Mouse (Mus musculus) thymus, adult 2 months (tissue): ENCODE measurements at regions not wholly inside any gene's neighbourhood (a gene's known extent, or its start where the extent isn't known, plus 50 kb on each side); places are given as distances from the start of the nearest gene placed in this dataset.

Experiments
- DNase-seq: peaks from one replicate; pipeline ENCODE4 v3.0.0; 2021
- H3K27ac ChIP-seq: fragments of 200-500 bp; 2 replicates; pipeline ENCODE4 v1.5.1; 2012; ENCODE audit warnings: low read length, control low read depth; ENCODE audit not compliant: control insufficient read depth, insufficient read depth
- H3K27me3 ChIP-seq: fragments of 200-500 bp; 2 replicates; pipeline ENCODE4 v1.6.1; 2012; ENCODE audit warnings: mild to moderate bottlenecking, low read length, moderate library complexity, mixed read lengths; ENCODE audit not compliant: control insufficient read depth, insufficient read depth
- H3K36me3 ChIP-seq: fragments of 200-500 bp; 2 replicates; pipeline ENCODE4 v1.6.1; 2012; ENCODE audit warnings: mild to moderate bottlenecking, low read length, moderate library complexity; ENCODE audit not compliant: control insufficient read depth, insufficient read depth
- H3K4me1 ChIP-seq: fragments of 200-500 bp; replicated peaks from 2 replicates; pipeline ENCODE4 v1.6.1; 2012; ENCODE audit warnings: low read length; ENCODE audit not compliant: control insufficient read depth, insufficient read depth
- H3K4me3 ChIP-seq: fragments of 200-500 bp; 2 replicates; pipeline ENCODE4 v1.5.1; 2012; ENCODE audit warnings: mild to moderate bottlenecking, low read length, control low read depth, moderate library complexity; ENCODE audit not compliant: control insufficient read depth, insufficient read depth
- CTCF ChIP-seq: fragments of 200-500 bp; IDR thresholded peaks from 2 replicates; pipeline ENCODE4 v1.5.1; 2012; ENCODE audit warnings: mild to moderate bottlenecking, control low read depth, low read length, moderate library complexity, borderline replicate concordance; ENCODE audit not compliant: control insufficient read depth, poor library complexity, insufficient read depth; ENCODE audit errors: extremely low read depth
- POLR2A ChIP-seq: fragments of 200-500 bp; IDR thresholded peaks from 2 replicates; pipeline ENCODE4 v1.6.1; 2012; ENCODE audit warnings: mild to moderate bottlenecking, low read length, control low read depth, moderate library complexity; ENCODE audit not compliant: control insufficient read depth, poor library complexity, insufficient read depth; ENCODE audit errors: extremely low read depth
- WGBS: fragments of 180-500 bp; shearing (Covaris S2); methylation state at CpG from one replicate; pipeline ENCODE4 v1.1.7; 2018; 5-methylcytosine and 5-hydroxymethylcytosine counted together

DNA sequence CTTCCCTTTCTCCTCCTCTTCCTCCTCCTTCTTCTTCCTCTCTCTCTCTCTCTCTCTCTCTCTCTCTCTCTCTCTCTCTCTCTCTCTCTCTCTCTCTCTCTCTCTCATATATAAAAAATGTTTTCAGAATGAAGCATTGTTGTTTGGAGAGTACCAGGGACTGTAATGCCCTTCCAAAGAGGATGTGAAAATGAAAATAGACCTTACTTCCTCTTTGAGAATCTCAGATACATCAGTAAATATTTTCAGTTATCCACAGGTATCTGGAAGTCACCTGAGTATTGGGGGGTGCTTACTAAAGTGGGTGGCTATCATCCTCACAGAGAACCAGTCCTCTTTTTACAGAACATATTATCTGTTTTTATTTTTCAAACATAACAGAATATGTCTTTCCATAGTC is 632.6 kb upstream of the Gm10131 start:
- no peak for DNase-seq

DNA sequence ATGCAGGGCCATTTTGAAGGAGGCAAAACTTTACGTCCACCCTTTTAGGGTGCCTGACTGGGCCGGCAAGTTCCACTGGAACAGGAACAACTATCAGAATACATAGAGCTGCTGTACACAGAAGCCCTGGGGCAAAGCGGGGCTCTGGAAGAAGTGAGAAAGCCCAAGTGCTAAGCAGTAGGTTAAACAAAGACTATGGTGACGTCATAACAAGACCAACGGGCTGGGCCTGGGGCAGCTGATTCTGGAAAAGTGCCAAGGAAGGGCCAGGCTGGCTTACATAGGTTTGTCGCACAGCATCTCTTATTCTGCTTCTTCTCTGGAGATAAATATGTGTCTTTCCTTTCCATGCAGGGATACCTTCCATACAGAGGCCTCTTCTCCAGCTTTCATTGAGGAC is 631.6 kb upstream of the Gm10131 start:
- no peak overlapping the region for H3K27ac ChIP-seq
- H3K4me3 ChIP-seq = no peak overlapping the region
- WGBS = 96% methylated on average over 6 of the region's 6 CpGs
- H3K36me3 ChIP-seq = no peaks in the 10 kb centered on the region
- H3K27me3 ChIP-seq = no peaks in the 10 kb centered on the region
- H3K4me1 ChIP-seq = peaks cover 13% of the 10 kb centered on the region
- no peak for TF ChIP-seq POLR2A
- no peak for DNase-seq

More for the DNA sequence above, 632.6 kb upstream of the Gm10131 start:
- TF ChIP-seq POLR2A = no peak
- no peak for TF ChIP-seq CTCF
- Histone ChIP-seq H3K4me1 (peaks cover 13% of the 10 kb centered on the region), H3K27ac (no peak overlapping the region), H3K27me3 (no peaks in the 10 kb centered on the region), H3K36me3 (no peaks in the 10 kb centered on the region), H3K4me3 (no peak overlapping the region)

DNA sequence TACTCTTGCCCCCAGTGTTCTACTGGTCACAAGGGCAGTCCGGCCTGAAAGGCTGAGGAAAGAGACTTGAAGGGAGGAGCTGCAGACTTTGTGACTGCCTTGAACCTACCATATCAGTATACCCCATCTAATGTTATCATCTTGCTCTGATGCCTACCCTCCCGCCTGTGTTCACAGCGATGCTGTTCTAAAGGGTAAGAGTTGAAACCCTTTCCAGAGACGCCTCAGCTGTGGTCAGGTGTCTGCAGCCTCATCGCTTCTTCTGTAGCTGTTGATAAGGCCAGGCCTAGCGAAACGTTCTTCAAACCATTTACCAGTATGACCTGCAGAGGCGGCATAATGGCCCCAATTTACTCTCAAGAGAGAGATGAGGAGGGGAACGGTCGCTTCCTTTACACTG is 629.3 kb upstream of the Gm10131 start:
- Histone ChIP-seq H3K27me3 (no peaks in the 10 kb centered on the region), H3K36me3 (no peaks in the 10 kb centered on the region), H3K27ac (no peak overlapping the region), H3K4me3 (no peak overlapping the region), H3K4me1 (peaks cover 13% of the 10 kb centered on the region)
- 68% methylated on average over 10 of the region's 10 CpGs for whole genome bisulfite sequencing
- TF ChIP-seq POLR2A (no peak), CTCF (no peak)
- no peak for DNase-seq

DNA sequence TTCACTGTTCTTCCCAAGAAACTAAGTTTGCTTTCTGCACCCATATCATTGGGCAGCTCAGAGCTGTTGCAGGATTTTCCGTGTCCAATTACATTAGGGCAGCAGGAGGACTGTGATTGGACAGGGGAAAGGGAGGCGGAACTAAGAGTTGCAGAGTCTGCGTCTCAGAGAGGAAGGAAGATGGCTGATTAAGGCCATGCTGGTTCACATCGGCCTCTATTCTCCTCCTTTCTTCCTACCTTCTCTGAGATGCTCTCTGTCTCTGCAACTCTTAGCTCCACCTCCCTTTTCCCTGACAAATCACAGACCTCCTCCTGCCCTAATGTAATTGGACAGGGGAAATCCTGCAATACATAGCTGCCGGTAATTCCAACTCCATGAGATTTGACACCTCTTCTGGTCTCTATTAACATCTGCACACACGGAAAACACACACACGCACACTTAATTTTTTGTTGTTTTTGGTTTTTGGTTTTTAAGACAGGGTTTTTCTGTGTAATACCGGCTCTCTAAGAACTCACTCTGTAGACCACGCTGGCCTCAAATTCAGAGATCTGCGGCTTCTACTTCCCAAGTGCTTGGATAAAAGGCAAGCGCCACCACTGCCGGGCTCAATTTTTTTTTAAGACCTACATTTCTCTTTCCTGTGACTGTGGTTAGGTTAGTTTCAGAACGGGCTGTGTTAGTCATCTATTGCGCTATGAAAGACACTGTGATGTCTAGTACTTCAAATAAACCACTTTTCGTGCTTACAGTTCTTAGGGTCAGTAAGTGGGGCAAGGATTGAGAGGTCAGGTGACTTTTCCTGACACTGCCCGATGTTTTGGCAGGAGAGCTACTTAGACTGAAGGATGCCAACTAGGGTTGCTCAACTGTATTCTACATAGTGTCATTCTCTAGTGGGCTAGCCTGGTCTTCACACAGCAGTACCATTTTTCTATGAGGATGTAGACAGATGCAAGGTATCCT is 628.6 kb upstream of the Gm10131 start:
- TF ChIP-seq POLR2A = no peak
- no peak for TF ChIP-seq CTCF
- DNase-seq = peak; percentile 19
- WGBS = 20% methylated on average over 16 of the region's 16 CpGs

DNA sequence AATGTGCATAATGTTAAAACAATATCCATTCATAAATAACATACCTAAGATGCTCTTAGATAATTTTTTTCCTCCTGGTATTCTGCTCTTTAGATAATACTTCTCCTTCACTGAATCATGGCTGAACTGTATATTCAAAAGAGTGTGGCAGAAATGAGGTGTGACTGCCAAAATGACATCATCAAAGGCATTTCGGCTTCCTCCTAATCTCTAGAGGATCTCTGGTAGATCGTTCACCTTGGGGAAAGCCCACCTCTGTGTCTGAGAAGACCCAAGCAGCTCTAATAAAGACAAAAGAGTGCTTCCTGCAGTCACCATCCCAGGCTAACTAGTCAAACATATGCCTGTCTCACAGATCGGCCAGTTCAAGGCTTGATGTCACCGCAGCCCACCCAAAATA is 624.7 kb upstream of the Gm10131 start:
- Histone ChIP-seq H3K27ac (no peak overlapping the region), H3K36me3 (no peaks in the 10 kb centered on the region), H3K27me3 (no peaks in the 10 kb centered on the region), H3K4me1 (peaks cover 18% of the 10 kb centered on the region), H3K4me3 (no peak overlapping the region)
- no peak for DNase-seq
- 68% methylated on average over 4 of the region's 4 CpGs for WGBS
- TF ChIP-seq CTCF (no peak), POLR2A (no peak)

More for the DNA sequence above, 628.6 kb upstream of the Gm10131 start:
- Histone ChIP-seq H3K27ac (no peak overlapping the region), H3K4me1 (peaks cover 13% of the 10 kb centered on the region), H3K4me3 (no peak overlapping the region), H3K27me3 (no peaks in the 10 kb centered on the region), H3K36me3 (no peaks in the 10 kb centered on the region)

DNA sequence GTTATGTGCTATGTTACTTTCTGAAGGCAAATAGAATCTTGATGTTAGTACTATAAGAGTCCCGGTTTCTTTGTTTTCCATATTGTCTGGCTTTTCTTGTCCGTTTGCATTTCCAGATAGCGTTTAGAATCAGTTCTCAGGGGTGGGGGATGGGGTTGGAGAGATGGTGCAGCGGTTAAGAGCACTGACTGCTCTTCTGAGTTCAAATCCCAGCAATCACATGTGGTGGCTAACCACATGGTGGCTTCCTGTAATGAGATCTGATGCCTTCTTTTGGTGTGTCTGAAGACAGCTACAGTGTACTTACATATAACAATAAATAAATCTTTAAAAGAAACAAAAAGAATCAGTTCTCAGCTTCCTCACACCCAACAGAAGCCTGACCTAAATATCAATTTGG is 623.5 kb upstream of the Gm10131 start:
- peak; percentile 18 for DNase-seq
- TF ChIP-seq CTCF = no peak
- TF ChIP-seq POLR2A = no peak
- H3K4me3 ChIP-seq = no peak overlapping the region
- WGBS = 30% methylated on average over 4 of the region's 4 CpGs
- no peak overlapping the region for H3K27ac ChIP-seq
- H3K4me1 ChIP-seq = peaks cover 11% of the 10 kb centered on the region
- no peaks in the 10 kb centered on the region for H3K36me3 ChIP-seq
- H3K27me3 ChIP-seq = no peaks in the 10 kb centered on the region
